Mouse (Mus musculus): ENCODE data around the gene Tlx3.

GRCm38 (mm10) chr11:33202972-33203371, 417 bp downstream of the Tlx3 start:
- TF ChIP-seq CTCF (IDR thresholded peaks at IDR 0.05; ENCODE audit: extremely low read depth, insufficient read depth, insufficient read length, insufficient replicate concordance) (no peak), POLR2A (IDR thresholded peaks at IDR 0.05; ENCODE audit: low read depth, low read length) (no peak)

Measured in spleen, adult 2 months (tissue).